Mouse (Mus musculus) heart, adult 18-20 months (tissue): ENCODE data around the gene 4922502D21Rik. TPM values are rescaled to one million over a fixed set of nuclear protein-coding genes. Genes with fewer than 3 reads are reported as not detected.
A peak's percentile ranks its signal among the peaks of the same experiment; 100 is the strongest.

Experiments used
- DNase-seq, 2 experiments: peaks; one replicate each; pipeline ENCODE4 v3.0.0; 2021 to 2022; ENCODE audit warnings: mixed read lengths in 1 of 2
- total RNA-seq, 2 experiments: library from RNA; stranded (reverse); gene quantifications; 2 replicates each; pipeline ENCODE4 v1.2.3; 2021

4922502D21Rik gene
- total RNA-seq, 2 experiments from 2014 or later, result not detected

DNA sequence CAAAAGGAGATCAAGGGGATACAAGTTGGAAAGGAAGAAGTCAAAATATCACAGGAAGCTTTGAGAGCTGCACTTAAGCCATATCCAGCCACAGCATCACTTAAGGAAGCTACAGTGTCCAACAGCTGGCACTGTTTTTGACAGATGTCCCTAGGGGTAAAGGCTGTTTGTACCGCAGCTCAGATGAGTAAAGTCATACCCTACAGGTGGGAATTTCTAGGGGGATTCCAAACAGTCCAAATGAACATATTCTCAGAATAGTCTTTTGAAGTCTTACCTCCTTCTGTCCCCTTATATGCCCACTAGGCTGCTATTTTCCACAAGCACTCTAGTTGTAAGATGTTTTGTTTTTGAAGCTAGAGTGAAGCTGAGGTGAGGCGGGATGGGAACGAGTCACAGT lies 19.1 kb downstream of the 4922502D21Rik start:
- no peak for DNase-seq

DNA sequence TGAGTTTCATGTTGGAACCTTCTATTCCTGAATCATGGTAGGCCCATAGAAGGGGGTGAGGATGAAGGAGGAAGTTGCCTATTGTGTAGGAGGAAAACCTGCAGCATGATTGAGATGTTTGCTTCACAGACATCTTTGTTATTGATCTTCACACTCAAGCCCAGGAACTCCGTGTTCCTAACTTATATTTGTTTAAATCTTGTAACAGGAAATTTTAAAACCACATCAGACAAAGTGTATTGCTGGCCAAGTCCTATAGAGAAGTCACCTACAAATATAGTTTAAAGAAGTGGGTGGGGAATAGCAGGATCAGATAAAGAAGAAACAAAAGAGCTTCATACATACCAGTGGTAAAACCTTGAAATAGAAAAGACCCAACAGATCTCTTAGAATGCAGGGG lies 27.4 kb downstream of the 4922502D21Rik start:
- DNase-seq, result no peak

DNA sequence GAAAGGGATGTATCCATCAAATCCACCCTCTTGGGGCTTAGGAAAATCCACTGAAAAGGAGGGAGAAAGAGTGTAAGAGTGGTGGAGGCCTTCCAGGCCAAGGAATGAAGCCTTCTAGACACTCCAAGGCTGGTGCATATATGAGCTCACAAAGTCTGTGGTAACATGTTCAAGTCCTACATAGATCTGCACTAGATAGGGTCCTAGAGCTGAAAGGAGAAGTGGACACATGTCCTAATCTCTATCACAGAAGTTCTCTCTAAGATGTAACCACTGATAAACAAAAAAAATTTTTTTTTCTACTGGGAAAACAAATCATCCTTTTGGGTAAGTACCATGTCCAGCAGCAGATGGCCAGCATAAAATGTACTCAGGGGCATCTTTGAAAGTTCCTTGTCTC lies 42.9 kb downstream of the 4922502D21Rik start:
- DNase-seq, result no peak

DNA sequence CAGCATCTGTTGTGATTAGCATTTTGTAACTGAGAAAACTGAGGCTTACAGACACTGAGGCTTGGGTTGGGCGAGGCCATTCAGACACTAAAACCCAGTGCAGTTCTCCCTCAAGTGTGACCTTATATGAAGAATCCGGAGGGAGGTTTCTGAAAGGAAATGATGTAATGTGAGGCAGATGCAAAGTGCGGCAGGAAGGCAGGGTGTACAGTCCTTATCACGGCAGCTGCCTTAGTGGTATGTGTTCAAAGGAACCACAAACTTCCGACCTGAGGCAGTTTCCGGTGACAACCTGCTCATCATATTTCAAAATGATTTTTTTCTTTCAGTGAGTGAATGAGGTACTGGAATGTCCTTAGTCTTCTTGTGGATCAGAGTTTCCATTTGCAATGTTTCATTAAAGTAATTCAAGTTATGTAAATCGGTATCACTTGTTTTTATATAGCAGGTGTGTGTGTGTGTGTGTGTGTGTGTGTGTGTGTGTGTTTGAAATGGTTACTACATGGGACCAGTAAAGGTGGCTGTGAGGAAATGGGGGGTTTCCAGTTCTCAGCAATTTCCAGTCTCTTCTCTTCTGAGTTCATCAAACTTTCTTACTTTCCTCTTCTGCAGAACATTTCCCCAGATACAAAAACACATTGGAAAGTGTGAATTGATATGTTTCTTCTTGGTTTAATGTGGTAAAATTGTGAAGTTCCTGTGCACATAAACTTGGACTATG lies 47.1 kb downstream of the 4922502D21Rik start:
- DNase-seq, result peak in 1 of 2 experiments; percentile 40

DNA sequence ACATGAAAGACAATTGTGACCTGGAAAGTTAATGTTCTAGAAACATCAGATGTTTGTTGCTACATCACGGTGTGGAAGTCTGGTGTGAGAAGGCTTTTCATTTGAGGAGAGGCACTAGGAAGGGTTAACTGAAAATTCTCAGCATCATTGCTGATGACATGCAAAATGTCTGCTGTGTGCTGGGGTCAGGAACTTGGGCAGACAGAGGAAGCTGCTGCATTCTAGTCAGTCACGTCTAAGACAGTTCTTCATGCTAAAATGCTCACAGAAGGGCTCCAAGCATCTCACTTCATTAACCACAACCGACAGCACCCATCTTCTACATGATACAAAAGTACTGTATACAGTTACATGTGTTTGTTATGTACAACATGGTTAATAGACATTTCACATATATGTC lies 48.3 kb downstream of the 4922502D21Rik start:
- no peak for DNase-seq

DNA sequence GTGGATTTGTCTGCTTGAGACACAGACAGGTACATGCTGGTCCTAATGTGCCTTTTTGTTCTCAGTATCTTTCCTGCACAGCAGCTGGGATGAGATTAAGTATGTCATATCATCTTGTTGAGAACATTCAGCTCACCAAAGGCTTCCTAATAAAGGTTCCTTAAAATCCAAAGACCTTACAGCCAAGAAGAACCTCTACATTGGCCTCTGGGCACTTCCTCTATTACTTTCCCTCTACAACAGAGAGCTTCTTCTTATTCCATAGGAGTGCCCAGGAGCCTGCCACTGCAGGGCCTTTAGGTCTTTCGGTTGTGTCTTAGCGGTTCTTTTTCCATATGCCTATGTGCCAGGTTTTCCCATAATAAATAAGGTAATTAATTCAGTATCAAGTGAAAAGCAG lies 55.1 kb downstream of the 4922502D21Rik start:
- no peak for DNase-seq

DNA sequence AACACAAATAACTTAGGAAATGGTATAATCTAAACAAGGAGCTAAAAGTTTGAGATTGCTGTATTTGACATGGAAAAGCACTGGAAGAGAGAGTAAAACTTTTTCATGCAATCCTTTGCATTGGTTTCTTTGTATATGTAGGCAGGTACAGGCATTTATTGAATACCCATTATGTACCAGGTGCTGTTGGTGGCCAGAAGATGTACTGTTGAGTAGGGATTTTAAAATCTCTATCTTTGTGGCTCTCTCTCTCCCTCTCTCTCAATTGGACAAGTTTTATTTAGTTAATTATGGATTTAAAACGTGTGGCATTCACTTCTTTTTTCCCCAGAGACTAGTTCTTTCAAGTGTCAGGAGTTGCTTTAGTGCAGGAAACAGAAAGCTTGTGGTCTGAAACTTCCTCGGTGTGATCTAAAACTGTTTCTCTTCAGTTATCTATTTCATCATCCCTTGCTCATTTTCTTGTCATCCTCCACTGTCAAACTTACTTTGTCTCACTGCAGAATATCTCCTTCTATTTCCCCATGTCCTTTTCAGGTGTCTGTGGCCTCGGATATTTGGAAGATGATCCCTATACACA lies 55.9 kb downstream of the 4922502D21Rik start:
- no peak for DNase-seq

DNA sequence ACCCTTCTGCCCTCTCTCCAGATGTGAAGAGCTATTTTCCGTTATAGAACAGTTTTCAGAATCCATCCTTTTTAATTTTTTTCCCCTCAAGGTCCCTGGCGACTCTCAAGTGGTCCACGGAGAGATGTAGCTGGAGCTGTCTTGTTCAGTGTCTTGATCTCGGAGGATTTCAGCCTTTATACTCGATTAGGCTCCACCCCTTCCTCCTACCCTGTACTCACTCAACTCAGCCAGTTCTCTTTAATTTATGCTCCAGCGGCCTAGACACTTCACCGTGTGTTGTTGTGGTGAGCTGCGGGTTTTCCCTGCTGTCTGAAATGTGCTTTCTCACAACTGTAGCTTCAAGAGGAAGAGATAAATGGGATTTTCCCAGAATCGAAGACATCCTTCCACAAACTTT lies 56.4 kb downstream of the 4922502D21Rik start, which contains the start of gene Cd69:
Cd69 (minus strand) TSS at position 217 of the 400 bp plus-strand sequence.
- DNase-seq, result peak in 1 of 2 experiments; percentile 26

DNA sequence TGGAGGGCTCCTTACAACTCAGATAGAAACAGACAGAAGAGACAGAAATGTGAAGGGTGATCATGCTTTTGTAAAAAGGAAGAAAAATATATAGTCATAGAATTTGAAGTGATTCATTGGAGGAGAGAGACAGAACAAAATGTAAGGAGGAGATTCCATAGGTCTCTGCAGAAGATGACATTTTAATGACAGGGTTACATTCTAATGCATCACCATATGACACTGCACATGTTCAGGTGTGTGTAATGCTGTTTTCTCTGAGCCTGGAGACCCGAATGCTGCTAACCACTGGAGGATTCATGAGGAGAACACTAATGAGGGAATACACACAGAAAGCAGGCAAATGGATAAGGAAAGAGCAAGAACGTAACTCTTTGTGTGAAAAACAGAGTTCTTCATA lies 57.1 kb downstream of the 4922502D21Rik start:
- no peak for DNase-seq

DNA sequence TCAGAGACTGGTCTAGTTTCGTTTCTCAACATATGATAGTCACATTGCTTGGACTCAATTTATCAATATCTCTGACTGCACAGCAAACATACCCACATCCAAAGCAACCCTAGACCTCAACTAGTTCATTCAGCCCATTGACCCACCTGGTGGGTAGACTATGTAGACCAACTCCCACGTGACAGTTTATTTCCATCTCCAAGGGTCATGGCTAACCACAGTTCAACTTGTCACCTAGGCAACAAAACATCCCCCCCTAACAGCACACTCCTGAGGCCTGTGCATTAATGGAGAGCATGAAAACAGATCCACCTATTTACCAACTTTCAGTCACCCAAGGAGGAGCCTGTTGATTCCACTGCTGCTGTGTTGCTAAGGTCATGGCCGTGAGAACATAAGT lies 57.9 kb downstream of the 4922502D21Rik start:
- peak in 1 of 2 experiments; percentile 3 for DNase-seq

Other genes with a start within 250 kb of the 4922502D21Rik start
- not detected for gene Clec2e, start 230.9 kb downstream of the 4922502D21Rik start, total RNA-seq
- gene Clec2d, start 151.2 kb downstream of the 4922502D21Rik start, total RNA-seq, result 10 to 100 TPM; 32.0 to 46.1 TPM
- 1 to 10 TPM in 1 of 2 experiments, under 1 TPM in 1; 0.17 to 1.6 TPM for gene Cd69, start 56.4 kb downstream of the 4922502D21Rik start, total RNA-seq
- gene Clec12a, start 10.9 kb upstream of the 4922502D21Rik start, total RNA-seq, result under 1 TPM; 0.85 to 0.94 TPM
- not detected for gene Clec12b, start 54.1 kb upstream of the 4922502D21Rik start, total RNA-seq
- gene Clec1b, start 65.5 kb upstream of the 4922502D21Rik start, total RNA-seq, result 1 to 10 TPM; 1.0 to 1.2 TPM
- gene Clec9a, start 77.1 kb upstream of the 4922502D21Rik start, total RNA-seq, result under 1 TPM in 1 of 2 experiments, not detected in 1; 0.62 TPM
- 10 to 100 TPM; 11.1 to 11.4 TPM for gene Clec1a, start 120.2 kb upstream of the 4922502D21Rik start, total RNA-seq
- gene Olr1, start 175.4 kb upstream of the 4922502D21Rik start, total RNA-seq, result not detected
- not detected for gene Tmem52b, start 180.8 kb upstream of the 4922502D21Rik start, total RNA-seq
- 100 to 1,000 TPM; 149 to 199 TPM for gene Gabarapl1, start 201.4 kb upstream of the 4922502D21Rik start, total RNA-seq
- under 1 TPM in 1 of 2 experiments, not detected in 1; 0.30 TPM for gene Klre1, start 246.1 kb upstream of the 4922502D21Rik start, total RNA-seq